Mouse (Mus musculus): ENCODE measurements around the gene Tctn3.

DNA sequence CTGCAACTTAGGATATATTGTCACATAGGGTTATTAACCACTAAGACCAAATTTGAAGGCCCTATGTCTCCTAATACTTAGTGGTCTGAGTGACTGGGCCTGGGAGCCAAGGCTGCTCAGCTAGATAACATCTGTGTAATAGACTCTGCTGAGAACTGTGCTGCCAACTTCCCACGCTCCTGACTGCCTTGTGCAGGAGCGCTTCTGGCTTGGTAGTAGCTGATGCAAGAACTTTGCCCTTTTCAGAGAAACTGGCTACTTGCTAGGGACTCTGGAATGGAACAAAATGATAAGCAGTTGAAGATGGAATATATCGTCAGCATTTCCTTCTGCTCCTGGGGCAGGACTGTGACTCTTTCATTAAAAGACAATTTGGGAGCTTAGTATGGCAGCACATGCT is 16.8 kb downstream of the Tctn3 start:
- TF ChIP-seq CTCF (IDR thresholded peaks at IDR 0.05; ENCODE audit: borderline replicate concordance, extremely low read depth, insufficient read depth, insufficient read length): no peak
- no peak for TF ChIP-seq POLR2A (IDR thresholded peaks at IDR 0.05; ENCODE audit: borderline replicate concordance, extremely low read depth, insufficient read depth, insufficient read length, poor library complexity, severe bottlenecking)
